Mouse (Mus musculus): ENCODE measurements around the gene Cyp4f16. TPM values are rescaled to one million over a fixed set of nuclear protein-coding genes. Genes with fewer than 3 reads are reported as not detected.
"Not testable (repeated sequence)": the region's sequence is repeated elsewhere in the genome, so short reads cannot be mapped to it uniquely, and the experiment has no call there.

The Cyp4f16 gene
- polyA plus RNA-seq (2016; fragmentation: Nextera tagmentation; extraction: Ambion mirVana): 16.7 and 19.9 TPM in 2 replicates

DNA sequence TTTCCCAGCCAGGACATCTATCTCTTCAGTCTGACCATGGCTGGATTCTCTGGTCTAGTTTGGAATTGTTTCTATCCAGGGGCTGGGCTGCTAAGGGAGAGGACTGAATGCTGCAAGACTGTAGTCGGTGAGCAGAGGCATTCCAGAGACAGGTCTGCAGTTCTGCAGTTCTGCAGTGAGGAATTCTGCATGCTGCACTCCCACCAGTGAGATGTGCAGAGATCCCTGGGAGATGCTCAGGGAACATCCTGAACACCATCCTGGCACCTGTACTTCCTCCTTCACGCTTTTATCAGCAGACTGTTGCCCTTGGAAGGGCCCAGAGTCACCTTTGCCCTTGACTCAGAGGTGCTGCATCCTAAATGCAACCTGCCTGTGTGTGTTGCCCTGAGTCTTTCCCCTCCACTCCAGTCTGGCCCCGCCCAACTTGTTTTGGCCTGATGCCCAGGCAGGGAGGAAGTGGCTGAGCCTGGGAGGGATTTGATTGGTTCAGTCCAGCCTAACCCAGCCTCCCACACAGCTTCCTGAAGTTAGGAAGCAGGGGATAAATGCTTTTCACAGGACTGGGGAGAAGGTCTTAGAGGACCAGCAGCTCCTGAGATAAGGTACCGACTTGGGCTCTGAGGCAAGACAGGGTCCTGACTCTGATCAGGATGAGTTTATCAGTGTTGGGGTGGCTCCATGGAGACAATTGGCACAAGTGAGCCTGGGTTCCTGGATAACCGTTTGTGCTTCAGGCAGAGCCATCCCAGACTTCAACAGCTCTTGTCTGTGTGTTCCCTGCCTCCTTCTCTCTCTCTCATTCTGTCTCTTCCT lies at the start of gene Cyp4f16:
Gene Cyp4f16, plus strand, starts transcription at position 508 of the 816 bp plus-strand sequence.
- H3K4me2 ChIP-seq (replicated peaks): peak within 1 kb of the TSS; percentile 50
- H3K9me3 ChIP-seq; H3K27me3 ChIP-seq; H3K4me1 ChIP-seq; H3K27ac ChIP-seq (replicated peaks); H3K36me3 ChIP-seq: not testable (repeated sequence)
- peak within 1 kb of the TSS; percentile 41 for H3K4me3 ChIP-seq
- 12% methylated on average over 5 of the region's 5 CpGs for WGBS
- peak within 1 kb of the TSS; percentile 43 for H3K9ac ChIP-seq (replicated peaks)
- peak; percentile 91 for ATAC-seq (ENCODE audit: low FRiP score, low read depth)

DNA sequence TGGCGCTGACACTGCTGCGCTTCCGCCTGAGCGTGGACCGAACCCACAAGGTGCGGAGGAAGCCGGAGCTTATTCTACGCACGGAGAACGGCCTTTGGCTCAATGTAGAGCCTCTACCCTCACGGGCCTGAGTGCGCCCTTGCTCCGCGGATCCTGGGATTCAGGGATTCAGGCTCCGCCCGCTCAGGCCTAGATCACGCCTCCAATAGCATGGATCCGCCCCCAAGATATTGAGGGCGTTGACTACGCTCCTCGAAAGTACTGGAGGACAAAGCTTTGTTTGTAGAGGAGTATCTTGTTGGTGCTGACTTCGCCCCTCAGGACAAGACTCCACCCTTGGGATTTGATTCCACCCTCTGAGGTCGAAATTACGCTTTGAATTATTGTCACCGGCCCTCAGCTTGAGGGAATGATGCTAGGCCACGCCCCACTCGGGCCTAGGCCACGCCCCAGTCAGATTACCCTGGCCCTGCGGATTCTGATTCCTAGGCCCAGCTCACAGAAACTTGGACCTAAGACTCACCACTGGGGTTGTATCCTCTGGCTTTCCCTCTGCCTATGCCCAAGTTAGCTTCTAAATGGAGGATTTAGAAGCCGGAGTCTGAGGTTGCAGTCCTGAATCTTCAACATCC lies 43.9 kb upstream of the Cyp4f16 start:
- Histone ChIP-seq H3K27ac (replicated peaks) (no peak overlapping the region), H3K4me1 (peaks cover 4% of the 10 kb centered on the region; the same call in 1 of the 2 replicates), H3K9me3 (no peaks in the 10 kb centered on the region), H3K9ac (replicated peaks) (0 out of 2 replicates have a peak overlapping the region, but pooled peaks have one; percentile 34), H3K4me3 (peak overlapping the region; percentile 34), H3K27me3 (peaks cover 27% of the 10 kb centered on the region), H3K36me3 (no peaks in the 10 kb centered on the region), H3K4me2 (replicated peaks) (peak overlapping the region; percentile 50)
- peak; percentile 62 for ATAC-seq (ENCODE audit: low FRiP score, low read depth)
- WGBS: 7% methylated on average over 30 of the region's 30 CpGs

DNA sequence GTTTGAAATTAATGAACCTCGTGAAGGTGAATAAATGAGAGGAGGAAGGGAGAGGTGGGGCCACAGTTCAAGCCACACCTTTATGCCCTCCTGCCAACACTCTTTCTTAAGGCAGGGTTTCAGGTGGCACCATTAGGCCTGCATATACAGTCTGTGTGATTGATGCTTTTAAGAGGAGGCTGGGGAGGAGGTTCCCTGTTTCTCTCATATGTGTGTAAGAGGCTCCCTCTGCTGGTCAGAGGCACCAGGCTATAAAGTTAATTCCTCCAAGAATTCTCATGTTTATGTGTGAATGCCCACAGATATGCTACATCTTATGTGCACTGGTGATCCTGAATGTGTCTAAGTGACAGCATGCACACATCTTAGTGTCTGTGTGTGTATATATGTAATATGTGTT lies 41.8 kb upstream of the Cyp4f16 start:
- Histone ChIP-seq H3K4me2 (replicated peaks) (no peak overlapping the region), H3K27ac (replicated peaks) (no peak overlapping the region), H3K4me3 (no peak overlapping the region), H3K4me1 (peaks cover 4% of the 10 kb centered on the region; the same call in 1 of the 2 replicates), H3K9ac (replicated peaks) (no peak overlapping the region), H3K9me3 (no peaks in the 10 kb centered on the region), H3K36me3 (no peaks in the 10 kb centered on the region), H3K27me3 (peaks cover 22% of the 10 kb centered on the region)
- ATAC-seq (ENCODE audit: low FRiP score, low read depth): 0 out of 2 replicates have a peak, but pooled peaks have one; percentile 52
- WGBS: 81% methylated on average over 1 of the region's 1 CpGs

DNA sequence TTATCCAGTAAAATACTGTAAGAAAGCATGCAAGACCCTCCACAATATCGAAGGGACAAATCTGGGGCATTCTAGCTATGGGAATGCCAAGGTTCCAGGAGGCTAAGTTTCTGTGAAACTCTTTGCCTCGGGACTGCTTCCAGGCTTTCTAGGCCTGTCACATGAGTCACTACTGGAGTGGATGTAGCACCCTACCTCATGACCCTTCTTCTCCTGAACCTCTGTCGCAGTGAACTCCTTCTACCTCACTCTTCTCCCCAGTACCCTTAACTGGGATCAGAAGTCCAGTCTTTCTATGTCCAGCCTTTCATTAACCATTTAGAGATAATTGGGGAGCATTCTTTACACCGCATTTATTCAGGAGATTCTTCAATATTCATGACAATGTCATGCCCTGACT lies 35.8 kb upstream of the Cyp4f16 start:
- H3K4me1 ChIP-seq; H3K9me3 ChIP-seq; H3K27me3 ChIP-seq; H3K9ac ChIP-seq (replicated peaks); H3K4me3 ChIP-seq; H3K36me3 ChIP-seq; H3K27ac ChIP-seq (replicated peaks); ATAC-seq (ENCODE audit: low FRiP score, low read depth); H3K4me2 ChIP-seq (replicated peaks): not testable (repeated sequence)
- 91% methylated on average over 4 of the region's 4 CpGs for WGBS

DNA sequence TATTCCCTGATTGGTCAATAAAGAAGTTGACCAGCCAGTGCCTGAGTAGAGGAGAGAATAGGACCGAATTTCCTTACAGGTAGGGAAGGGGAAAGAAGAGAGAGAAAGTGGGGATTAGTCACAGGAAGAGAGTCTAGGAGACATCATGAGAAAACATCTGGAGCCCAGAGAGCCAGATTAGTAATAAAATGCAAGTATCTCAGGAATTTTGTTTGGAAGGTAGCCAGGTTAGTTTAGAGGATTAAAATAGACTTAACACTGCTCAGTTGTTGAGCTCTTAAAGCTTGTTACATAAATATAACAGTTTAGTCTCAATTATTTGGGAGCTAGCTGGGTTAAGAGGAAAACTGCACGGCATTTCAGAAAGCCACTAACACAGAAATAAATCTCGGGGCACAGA lies 35.3 kb upstream of the Cyp4f16 start:
- H3K4me1 ChIP-seq: peaks cover 10% of the 10 kb centered on the region
- 72% methylated on average over 3 of the region's 3 CpGs for WGBS
- ATAC-seq (ENCODE audit: low FRiP score, low read depth): no peak

DNA sequence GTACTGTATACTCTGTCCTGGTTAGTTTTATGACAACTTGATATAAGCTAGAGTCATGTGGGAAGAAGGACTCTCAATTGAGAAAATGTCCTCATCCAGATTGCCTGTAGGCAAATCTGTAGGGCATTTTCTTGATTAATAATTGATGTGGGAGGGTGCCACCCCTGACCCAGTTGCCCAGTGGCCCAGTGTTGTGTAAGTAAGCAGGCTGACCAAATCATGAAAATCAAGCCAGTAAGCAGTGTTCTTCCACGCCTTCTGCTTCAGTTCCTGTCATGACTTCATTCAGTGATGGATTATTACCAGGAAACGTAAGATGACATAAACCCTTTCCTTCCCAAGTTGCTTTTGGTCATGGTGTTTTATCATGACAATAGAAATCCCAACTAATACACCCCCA lies 33.2 kb upstream of the Cyp4f16 start:
- ATAC-seq (ENCODE audit: low FRiP score, low read depth): no peak
- no peak overlapping the region for H3K27ac ChIP-seq (replicated peaks)
- no peaks in the 10 kb centered on the region for H3K9me3 ChIP-seq
- no peak overlapping the region for H3K4me2 ChIP-seq (replicated peaks)
- no peaks in the 10 kb centered on the region for H3K27me3 ChIP-seq
- H3K4me1 ChIP-seq: peaks cover 19% of the 10 kb centered on the region
- no peak overlapping the region for H3K4me3 ChIP-seq
- no peak overlapping the region for H3K9ac ChIP-seq (replicated peaks)
- 82% methylated on average over 2 of the region's 2 CpGs for WGBS
- H3K36me3 ChIP-seq: no peaks in the 10 kb centered on the region

More for the DNA sequence above, 35.3 kb upstream of the Cyp4f16 start:
- H3K9ac ChIP-seq (replicated peaks): no peak overlapping the region
- no peak overlapping the region for H3K27ac ChIP-seq (replicated peaks)
- H3K36me3 ChIP-seq: no peaks in the 10 kb centered on the region
- no peak overlapping the region for H3K4me2 ChIP-seq (replicated peaks)
- no peak overlapping the region for H3K4me3 ChIP-seq
- H3K27me3 ChIP-seq: no peaks in the 10 kb centered on the region
- no peaks in the 10 kb centered on the region for H3K9me3 ChIP-seq

DNA sequence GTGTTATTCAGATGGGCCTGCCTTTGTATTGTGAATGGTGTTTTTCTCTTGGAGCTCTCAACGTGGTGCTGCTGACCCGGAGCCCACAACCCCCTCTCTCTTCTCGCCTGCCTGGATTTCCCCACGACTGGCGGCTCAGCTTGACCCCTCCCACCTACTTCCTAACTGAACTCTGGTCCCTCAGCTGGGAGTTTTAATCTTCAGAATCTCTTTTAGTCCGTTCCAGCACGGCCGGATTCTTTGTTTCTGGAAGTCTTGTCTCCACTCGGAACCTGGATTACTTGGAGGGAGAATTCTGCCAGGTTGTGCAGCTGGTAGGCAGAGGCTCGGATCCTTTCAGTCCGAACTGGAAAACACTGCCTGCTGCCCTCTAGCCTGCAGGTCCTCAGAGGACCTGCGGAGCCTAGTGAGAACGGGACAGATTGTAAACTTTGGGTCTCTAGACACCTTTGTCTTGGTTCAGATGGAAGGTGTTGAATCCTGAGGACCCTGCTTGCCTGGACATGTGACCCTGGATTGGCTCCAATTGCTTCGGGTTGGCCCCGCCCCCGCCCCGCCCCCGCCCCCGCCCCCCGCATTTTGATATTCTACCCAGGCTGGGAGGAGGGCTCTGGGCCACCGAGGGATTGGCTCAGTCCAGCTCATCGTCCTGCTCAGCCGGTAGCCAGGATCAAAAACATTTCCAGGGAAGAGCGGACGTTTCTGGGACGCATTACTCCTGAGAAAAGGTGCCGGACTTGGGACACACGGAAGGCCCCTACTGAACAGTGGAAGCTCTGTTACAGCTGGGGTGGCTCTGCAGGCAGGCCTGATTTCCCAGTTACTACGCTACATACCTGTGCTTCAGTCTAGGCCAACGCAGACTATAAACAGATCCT lies 30.3 kb upstream of the Cyp4f16 start, which contains the start of gene Cyp4f17:
Gene Cyp4f17, plus strand, starts transcription at position 200 of the 878 bp plus-strand sequence.
- H3K27me3 ChIP-seq: no peaks in the 10 kb centered on the region
- peak within 1 kb of the TSS; percentile 75 for H3K4me2 ChIP-seq (replicated peaks)
- no peaks in the 10 kb centered on the region for H3K36me3 ChIP-seq
- 1% methylated on average over 30 of the region's 30 CpGs for WGBS
- peaks cover 19% of the 10 kb centered on the region for H3K4me1 ChIP-seq
- H3K9me3 ChIP-seq: no peaks in the 10 kb centered on the region
- peak within 1 kb of the TSS; percentile 84 for H3K27ac ChIP-seq (replicated peaks)
- peak; percentile 93 for ATAC-seq (ENCODE audit: low FRiP score, low read depth)
- H3K9ac ChIP-seq (replicated peaks): peak within 1 kb of the TSS; percentile 64
- H3K4me3 ChIP-seq: peak within 1 kb of the TSS; percentile 50

DNA sequence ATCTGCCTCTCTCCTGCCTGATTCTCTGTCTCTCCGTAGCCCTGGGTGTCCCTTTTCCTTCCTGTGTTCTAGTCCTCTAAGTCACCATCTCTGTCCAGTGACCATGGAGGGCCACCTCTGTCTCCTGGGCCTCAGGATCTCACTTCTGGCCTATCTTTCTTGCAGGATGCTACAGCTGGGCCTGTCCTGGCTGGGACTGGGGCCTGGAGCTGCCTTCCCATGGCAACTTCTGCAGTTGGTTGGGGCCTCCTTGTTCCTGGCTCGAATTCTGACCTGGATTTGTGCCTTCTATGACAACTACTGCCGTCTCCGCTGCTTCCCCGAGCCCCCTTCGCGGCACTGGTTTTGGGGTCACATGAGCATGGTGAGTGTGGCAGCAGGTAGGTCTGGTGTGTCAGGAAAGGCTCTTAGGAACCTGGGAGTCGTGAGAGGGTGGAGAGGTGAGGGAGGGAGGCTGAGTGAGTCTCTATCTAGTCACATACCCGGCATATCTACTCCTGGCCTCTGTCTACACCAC lies 29.6 kb upstream of the Cyp4f16 start:
- Histone ChIP-seq H3K4me3 (peak overlapping the region; percentile 50), H3K36me3 (no peaks in the 10 kb centered on the region), H3K9me3 (no peaks in the 10 kb centered on the region), H3K9ac (replicated peaks) (peak overlapping the region; percentile 64), H3K27me3 (no peaks in the 10 kb centered on the region), H3K4me1 (peaks cover 19% of the 10 kb centered on the region), H3K4me2 (replicated peaks) (peak overlapping the region; percentile 75), H3K27ac (replicated peaks) (peak overlapping the region; percentile 84)
- 39% methylated on average over 9 of the region's 9 CpGs for WGBS
- ATAC-seq (ENCODE audit: low FRiP score, low read depth): no peak; the same call in 1 of the 2 replicates

DNA sequence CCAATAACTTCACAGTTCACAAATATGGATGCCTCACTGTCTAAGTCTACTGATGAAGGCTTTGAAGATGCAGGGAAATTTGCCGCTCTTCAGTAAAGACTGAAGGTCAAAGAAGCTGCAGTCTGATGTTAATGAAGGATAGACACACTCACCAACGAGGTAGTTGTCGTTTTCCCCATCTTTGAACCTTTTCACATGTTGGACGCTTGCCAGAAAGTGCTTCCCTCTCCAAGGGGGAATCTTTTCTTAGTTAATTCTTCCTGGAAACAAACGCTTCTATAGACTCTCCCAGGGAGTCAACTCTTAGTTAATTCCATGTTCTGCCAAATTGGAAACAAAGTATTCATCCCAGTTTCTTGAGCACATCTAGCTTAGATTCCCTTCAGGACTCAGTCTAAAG lies 20.2 kb upstream of the Cyp4f16 start:
- H3K4me2 ChIP-seq (replicated peaks): no peak overlapping the region
- no peaks in the 10 kb centered on the region for H3K27me3 ChIP-seq
- H3K4me3 ChIP-seq: no peak overlapping the region
- H3K9me3 ChIP-seq: no peaks in the 10 kb centered on the region
- H3K4me1 ChIP-seq: no peaks in the 10 kb centered on the region
- no peaks in the 10 kb centered on the region for H3K36me3 ChIP-seq
- 88% methylated on average over 5 of the region's 5 CpGs for WGBS
- no peak overlapping the region for H3K9ac ChIP-seq (replicated peaks)
- no peak for ATAC-seq (ENCODE audit: low FRiP score, low read depth)
- H3K27ac ChIP-seq (replicated peaks): no peak overlapping the region

DNA sequence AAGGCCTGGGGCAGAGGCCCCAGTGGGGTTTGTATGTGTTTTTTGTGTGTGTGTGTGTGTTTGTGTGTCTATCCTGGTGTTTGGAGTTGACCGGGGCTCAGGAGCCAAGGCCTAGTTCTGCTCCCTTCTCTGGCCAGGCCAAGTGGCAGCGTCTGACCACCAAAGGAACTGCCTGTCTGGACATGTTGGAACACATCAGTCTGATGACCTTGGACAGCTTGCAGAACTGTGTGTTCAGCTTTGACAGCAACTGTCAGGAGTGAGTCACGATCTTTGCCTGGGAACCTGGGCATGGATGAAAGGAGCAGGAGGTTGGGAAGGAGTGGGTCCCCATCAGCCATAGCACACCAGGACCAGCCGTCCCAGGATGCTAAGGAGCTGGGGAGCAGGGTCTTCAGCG lies 14.4 kb upstream of the Cyp4f16 start:
- H3K27me3 ChIP-seq: no peaks in the 10 kb centered on the region
- no peak overlapping the region for H3K4me2 ChIP-seq (replicated peaks)
- no peak overlapping the region for H3K4me3 ChIP-seq
- H3K9ac ChIP-seq (replicated peaks): no peak overlapping the region
- WGBS: 91% methylated on average over 5 of the region's 5 CpGs
- no peak overlapping the region for H3K27ac ChIP-seq (replicated peaks)
- H3K9me3 ChIP-seq: no peaks in the 10 kb centered on the region
- no peak for ATAC-seq (ENCODE audit: low FRiP score, low read depth)
- no peaks in the 10 kb centered on the region for H3K4me1 ChIP-seq
- peaks cover 18% of the 10 kb centered on the region for H3K36me3 ChIP-seq

DNA sequence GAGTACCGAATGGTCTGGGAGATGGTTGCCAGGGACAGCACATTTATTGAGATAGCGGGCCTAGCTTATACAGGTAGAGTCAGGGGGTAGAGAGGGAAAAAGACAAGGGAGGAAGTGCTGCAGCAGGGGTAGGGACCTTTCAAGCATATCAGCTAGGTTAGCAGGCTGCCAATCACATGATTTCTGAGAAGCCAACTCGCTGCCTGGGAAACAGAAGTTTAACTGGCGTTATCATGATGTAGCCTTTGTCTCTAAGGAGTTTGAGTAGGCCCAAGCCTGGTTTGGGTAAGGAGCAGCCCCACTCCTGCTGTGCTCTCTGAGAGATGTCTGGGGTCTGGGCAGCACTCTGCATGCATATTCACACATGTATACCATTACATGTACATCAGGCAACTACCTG lies 14.0 kb upstream of the Cyp4f16 start:
- Histone ChIP-seq H3K4me2 (replicated peaks) (no peak overlapping the region), H3K36me3 (peaks cover 18% of the 10 kb centered on the region), H3K4me3 (no peak overlapping the region), H3K27ac (replicated peaks) (no peak overlapping the region), H3K27me3 (no peaks in the 10 kb centered on the region), H3K9ac (replicated peaks) (no peak overlapping the region), H3K9me3 (no peaks in the 10 kb centered on the region), H3K4me1 (no peaks in the 10 kb centered on the region)
- WGBS: 88% methylated on average over 4 of the region's 4 CpGs
- ATAC-seq (ENCODE audit: low FRiP score, low read depth): no peak

All from midbrain, embryonic 12.5 days (tissue).